Mouse (Mus musculus) CD4-positive, CD25-positive, alpha-beta regulatory T cell, adult 4 months (primary cell): ENCODE results near the gene Ehd2. TPM values are rescaled to one million over a fixed set of nuclear protein-coding genes. Genes with fewer than 3 reads are reported as not detected.

ENCODE experiments used
- ATAC-seq: one replicate; pipeline ENCODE4 v1.8.0; 2017
- polyA plus RNA-seq, 2 experiments: library from polyadenylated mRNA; unstranded; fragments of 100-300 nt; shearing (Covaris generic); gene quantifications; one replicate each; pipeline ENCODE4 v1.2.1; 2017

Gene Ehd2
- polyA plus RNA-seq, 2 experiments from 2014 or later: 0.07 to 0.15 TPM

GRCm38 (mm10) chr7:15974712-15975111 lies 7.3 kb upstream of the Ehd2 start:
- ATAC-seq: peak; percentile 64

GRCm38 (mm10) chr7:15972247-15972646 lies 4.9 kb upstream of the Ehd2 start:
- no peak for ATAC-seq

DNA sequence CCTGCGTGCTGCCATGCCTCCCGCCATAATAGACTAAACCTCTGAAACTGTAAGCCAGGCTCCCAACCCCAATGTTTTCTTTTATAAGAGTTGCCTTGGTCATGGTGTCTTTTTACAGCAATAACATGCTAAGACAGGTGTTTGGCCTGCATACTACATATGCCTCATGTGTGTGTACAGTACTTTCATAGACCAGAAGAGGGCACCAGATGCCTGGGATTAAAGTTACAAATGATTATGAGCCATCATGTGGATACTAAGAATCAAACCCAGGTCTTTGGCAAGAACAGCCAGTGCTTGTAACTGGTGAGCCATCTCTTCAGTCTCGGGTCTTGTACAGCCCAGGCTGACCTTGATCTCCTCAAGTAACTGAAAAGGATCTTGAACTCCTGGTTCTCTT lies 2.3 kb upstream of the Ehd2 start:
- no peak for ATAC-seq

DNA sequence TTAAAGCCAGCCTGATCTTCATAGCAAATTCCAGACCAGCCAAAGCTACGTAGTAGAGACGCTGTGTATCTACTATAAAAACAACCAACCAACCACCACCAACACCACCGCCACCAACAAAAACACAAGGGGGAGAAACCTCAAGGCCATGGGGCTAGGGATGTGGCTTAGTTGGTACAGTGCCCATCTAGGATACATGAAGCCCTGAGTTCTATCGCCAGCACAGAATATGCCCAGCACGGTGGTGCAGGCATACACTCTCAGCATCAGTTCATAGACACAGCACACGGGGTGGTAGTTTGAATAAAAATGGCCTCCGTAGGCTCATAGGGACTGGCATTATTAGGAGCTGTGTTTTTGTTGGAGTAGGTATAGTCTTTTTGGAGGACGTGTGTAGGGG lies 955 bp upstream of the Ehd2 start:
- ATAC-seq: no peak

- no peak for ATAC-seq
Observed at GRCm38 (mm10) chr7:15966489-15966888, 878 bp downstream of the Ehd2 start.

- ATAC-seq: no peak
Observed at GRCm38 (mm10) chr7:15963798-15964652, 3.3 kb downstream of the Ehd2 start.

DNA sequence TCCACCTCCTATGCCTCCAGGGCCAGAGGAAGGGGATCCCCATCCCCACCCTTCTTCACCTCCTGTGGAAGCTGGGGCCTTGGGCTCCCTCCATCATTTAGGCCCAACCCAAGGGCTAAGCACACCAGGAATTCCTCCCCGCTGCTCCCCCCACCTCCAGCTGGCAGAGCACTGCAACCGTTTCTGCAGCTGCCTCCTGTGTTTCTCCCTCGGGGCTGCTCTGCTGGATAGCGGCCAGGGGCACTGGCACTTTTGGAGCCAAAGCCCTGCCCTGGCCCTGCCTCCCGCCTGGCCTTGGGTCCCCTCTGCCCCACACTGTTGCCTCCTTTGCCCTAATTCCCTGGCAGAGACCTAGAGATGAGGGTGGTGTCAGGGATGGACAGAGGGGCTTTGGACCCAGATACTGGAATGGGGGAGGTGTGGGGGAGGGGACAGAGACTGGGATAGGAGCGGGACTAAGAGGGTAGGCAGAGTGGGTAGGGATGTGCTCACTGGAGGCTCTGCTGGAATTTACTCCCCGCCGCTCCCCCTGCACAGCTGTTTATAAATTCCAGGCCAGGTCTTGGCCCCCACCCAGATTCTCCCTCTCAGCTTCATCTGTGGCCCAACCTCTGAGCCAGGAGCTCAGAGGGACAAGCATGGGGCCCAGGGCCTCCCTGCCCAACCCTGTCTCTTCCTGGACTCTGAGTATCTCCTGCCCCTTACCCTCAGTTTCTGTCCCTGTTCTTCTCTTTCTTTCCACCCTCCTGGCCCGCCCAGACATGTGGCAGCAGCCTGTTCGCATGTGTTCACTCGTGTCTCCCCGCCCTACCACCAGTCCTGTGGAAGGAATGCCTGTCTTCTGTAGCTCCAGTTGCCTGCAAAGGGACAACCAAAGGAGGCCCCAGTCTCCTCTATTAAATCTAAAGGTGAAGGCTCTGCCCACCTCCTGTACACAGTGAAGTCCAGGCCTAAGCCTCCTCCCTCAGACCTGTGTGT lies 4.8 kb downstream of the Ehd2 start:
- ATAC-seq: no peak

GRCm38 (mm10) chr7:15961798-15962197 lies 5.6 kb downstream of the Ehd2 start:
- no peak for ATAC-seq

GRCm38 (mm10) chr7:15961239-15961638 lies 6.1 kb downstream of the Ehd2 start:
- ATAC-seq: no peak

- ATAC-seq: no peak
Observed at GRCm38 (mm10) chr7:15960691-15961090, 6.7 kb downstream of the Ehd2 start.

DNA sequence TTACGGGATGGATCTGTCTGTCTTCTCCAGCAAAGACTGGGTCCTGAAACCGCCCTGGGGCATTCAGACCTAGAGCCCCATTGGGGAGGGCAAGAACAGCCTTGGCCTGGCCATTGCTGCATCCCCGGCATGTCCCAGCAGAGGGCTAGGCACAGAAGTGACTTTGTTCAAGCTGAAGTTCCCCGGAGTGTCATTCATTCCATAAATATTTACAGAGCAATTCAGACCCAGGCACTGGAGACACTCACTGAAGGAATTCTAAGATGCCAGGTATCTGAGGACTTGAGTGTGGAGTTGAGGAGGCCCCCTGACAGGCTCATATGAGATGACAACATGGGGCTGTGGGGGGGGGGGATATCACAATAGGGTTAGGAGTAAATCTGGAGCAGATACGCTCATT lies 11.2 kb downstream of the Ehd2 start:
- no peak for ATAC-seq

DNA sequence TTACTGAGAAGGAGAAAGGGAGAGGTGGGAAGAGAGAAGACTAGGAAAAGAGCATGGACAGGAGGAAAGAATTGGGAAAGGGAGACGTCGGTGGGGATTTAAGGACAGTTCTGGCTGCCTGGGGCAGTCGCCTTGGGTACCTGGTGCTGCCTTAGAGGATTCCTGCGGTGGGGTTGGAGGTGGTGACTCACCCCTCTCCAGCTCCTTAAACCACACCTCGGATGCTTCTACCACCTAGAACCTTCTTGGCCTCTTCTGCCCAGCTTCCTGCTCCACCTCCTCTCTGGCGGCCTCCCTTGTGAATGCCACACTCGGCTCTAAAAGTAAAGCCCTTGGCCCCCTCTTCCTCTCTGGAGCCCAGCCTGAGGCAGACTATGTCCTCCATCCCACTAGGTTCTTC lies 11.9 kb downstream of the Ehd2 start:
- no peak for ATAC-seq

- ATAC-seq: no peak
Observed at GRCm38 (mm10) chr7:15954978-15955443, 12.4 kb downstream of the Ehd2 start.

DNA sequence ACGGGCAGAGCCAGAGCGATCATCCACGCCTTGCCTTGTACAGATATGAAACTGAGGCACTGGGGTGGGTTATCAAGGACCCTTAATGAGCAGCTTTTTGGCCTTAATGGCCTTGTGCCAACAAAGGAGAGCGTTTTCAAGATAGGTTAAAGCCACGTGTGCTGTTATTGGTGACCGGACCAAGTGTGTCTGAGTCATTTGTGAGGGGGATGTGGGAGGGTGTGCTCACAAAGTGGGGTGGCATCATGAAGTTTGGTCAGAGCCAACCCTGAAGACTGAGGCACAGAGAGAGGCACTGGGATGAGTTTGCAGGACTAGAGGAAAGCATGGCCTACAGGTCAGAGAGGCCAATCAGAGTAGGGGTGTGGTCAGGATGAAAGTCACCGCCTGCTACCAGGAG lies 12.9 kb downstream of the Ehd2 start:
- ATAC-seq: no peak

GRCm38 (mm10) chr7:15953307-15954074 lies 13.9 kb downstream of the Ehd2 start:
- no peak for ATAC-seq

GRCm38 (mm10) chr7:15952416-15952815 lies 15.0 kb downstream of the Ehd2 start:
- no peak for ATAC-seq

DNA sequence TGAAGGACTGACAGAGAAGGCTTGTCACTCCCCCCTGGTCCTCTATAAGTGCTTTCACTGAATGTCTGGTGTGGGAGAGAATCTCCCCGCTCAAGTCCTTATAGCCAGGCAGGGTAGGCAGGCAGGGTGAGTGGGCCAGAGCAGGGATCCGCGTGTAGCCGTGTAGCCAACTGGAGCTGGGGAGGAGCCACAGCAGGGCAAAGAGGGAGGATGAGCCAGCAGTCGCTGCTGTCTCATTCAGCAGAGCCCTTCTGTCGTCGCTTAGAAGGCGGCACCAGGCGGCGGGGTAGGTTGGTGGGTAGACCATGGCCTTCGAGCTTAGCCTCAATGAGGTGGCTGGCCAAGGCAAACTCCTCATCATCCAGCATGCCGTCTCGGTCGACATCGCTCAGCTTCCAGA lies 17.4 kb downstream of the Ehd2 start:
- no peak for ATAC-seq

DNA sequence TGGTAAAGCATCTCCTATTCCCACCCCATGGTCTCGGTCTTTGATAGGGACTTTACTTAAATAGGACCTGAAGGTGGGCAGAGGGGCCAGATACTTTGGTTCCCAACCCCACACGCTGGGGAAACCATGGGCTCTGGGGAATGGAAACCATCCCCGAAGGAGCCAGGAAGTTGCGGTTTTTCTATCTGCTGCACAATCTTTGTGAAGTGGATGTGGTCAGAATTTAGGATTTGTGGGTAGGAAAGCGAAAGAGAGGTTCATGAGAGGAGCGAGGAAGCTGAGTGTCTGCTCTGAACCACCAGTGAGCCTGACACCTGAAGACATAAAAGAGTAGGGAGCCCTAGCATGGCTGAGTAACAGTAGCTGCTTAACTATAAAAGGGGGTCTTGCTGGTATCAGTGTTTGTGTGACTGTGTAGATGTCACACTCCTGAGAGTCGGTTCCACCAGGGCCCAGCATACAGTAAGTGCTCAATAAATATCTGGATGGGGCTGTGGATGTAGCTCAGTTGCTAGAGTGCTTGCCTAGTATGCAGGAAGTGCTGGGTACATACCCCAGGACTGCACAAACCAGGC lies 18.1 kb downstream of the Ehd2 start:
- peak; percentile 15 for ATAC-seq

GRCm38 (mm10) chr7:15948381-15948941 lies 18.9 kb downstream of the Ehd2 start:
- ATAC-seq: peak; percentile 36

DNA sequence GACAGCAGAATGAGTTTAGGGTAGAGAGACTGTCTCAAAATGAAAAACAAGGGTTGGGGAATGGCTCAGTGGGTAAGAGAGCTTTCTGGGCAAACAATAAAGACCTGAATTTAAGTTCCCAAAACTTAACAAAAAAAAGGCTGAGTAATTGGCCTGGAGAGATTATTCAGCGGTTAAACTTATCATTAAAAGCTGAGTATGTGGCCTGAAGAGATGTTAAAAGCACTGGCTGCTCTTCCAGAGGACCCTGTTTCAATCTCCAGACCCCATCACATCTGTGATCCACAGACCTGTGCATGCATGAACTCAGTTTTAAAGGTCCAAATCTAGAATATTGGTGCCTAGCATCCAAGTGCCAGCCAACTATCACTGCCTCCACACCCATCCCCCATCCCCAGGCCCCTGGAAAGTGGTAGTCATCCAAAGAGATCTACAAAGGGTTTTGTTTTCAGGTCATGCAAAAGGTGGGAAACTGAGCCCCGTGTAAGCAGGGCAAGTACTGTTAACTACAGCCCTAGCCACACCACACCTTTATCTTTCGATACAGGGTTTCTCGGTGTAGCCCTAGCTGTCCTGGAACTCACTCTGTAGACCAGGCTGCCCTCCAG lies 19.6 kb downstream of the Ehd2 start:
- no peak for ATAC-seq
